Mouse (Mus musculus) liver, embryonic 13.5 days (tissue): ENCODE measurements around the gene Mroh9. TPM values are rescaled to one million over a fixed set of nuclear protein-coding genes. Genes with fewer than 3 reads are reported as not detected.

Experiments
- polyA plus RNA-seq: library from polyadenylated mRNA; unstranded; fragments of >200 nt; fragmentation: Nextera tagmentation; extraction: Ambion mirVana; gene quantifications from 2 replicates; pipeline ENCODE4 v1.2.1, GENCODE M21; 2015

The Mroh9 gene
- polyA plus RNA-seq, 1 experiment from 2014 or later: not detected

Other genes with a start within 250 kb of the Mroh9 start
- gene Fmo1, start 219.1 kb downstream of the Mroh9 start, polyA plus RNA-seq: 7.4 and 7.8 TPM in 2 replicates
- gene Fmo2, start 186.9 kb downstream of the Mroh9 start, polyA plus RNA-seq: 0.08 and 0.29 TPM in 2 replicates
- gene Fmo6, start 148.2 kb downstream of the Mroh9 start, polyA plus RNA-seq: not detected in 2 replicates
- not detected in 2 replicates for gene Fmo3, start 101.1 kb downstream of the Mroh9 start, polyA plus RNA-seq
- 0.25 and 0.48 TPM in 2 replicates for gene Prrx1, start 228.0 kb upstream of the Mroh9 start, polyA plus RNA-seq